ENCODE assay signal across 31 mouse cellular contexts in the genomic region with DNA sequence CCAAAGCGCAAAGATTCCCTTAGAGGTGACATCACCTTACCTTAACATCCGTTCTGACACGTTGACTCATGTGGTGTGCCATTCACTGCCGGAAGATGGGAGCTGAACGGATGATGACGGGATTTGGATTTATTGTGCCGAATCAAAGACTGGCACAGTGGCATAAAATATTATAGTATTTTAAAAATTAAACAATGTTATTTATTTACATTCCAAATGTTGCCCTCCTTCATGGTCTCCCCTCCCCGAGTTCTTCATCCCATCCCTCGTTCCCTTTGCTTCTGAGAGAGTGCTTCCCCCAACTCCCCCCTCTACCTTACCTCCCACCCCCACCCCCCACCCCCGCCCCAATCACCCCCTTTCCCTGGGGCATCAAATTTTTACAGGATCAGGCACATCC. TPM values are rescaled to one million over a fixed set of nuclear protein-coding genes. Genes with fewer than 3 reads are reported as not detected.
DNase-seq lines count a peak whose midpoint lies in the region; ATAC-seq and TF ChIP-seq lines count a peak whose summit lies in the region.
"Had no signal": no experiment of that assay in that cellular context is flagged by ENCODE, and none has a peak within 500 bp of the region (broad histone marks: within the 10 kb centered on the region; RNA-seq: fewer than 3 reads in every experiment).

A gene (minus strand): TSS at position 101 of the 400 bp plus-strand sequence.

- no peak within 1 kb of the TSS for H3K9ac ChIP-seq in limb, embryonic 12.5 days (replicated peaks)
- no peak within 1 kb of the TSS for H3K9ac ChIP-seq in embryonic facial prominence, embryonic 15.5 days
- no peak within 1 kb of the TSS for H3K9ac ChIP-seq in limb, embryonic 14.5 days (ENCODE audit: low read depth, low read length, severe bottlenecking)
- H3K9ac ChIP-seq: embryonic facial prominence, embryonic 12.5 days; forebrain, embryonic 12.5 days; forebrain, embryonic 15.5 days; heart, embryonic 13.5 days; hindbrain, embryonic 14.5 days had no signal

- no peak within 1 kb of the TSS for H3K4me2 ChIP-seq in limb, embryonic 12.5 days
- no peak within 1 kb of the TSS for H3K4me2 ChIP-seq in embryonic facial prominence, embryonic 15.5 days (replicated peaks)
- no peak within 1 kb of the TSS for H3K4me2 ChIP-seq in limb, embryonic 14.5 days (replicated peaks; ENCODE audit: low read depth, low read length, severe bottlenecking)
- H3K4me2 ChIP-seq: embryonic facial prominence, embryonic 12.5 days; forebrain, embryonic 12.5 days; forebrain, embryonic 15.5 days; heart, embryonic 13.5 days; hindbrain, embryonic 14.5 days had no signal

- no peak for DNase-seq in limb, embryonic 10.5 days (ENCODE audit: low spot score)
- no peak for DNase-seq in embryonic facial prominence, embryonic 10.5 days (ENCODE audit: low spot score)
- DNase-seq in limb, embryonic 14.5 days (ENCODE audit: low spot score): no peak
- no peak for DNase-seq in left cerebral cortex, postnatal 14 days (ENCODE audit: low spot score in 2 of 2)
- no peak for DNase-seq in kidney, adult 9 months
- DNase-seq in gastrocnemius, adult 8-10 months (ENCODE audit: low spot score in 2 of 2): no peak
- DNase-seq: adrenal gland, postnatal 10 days; adrenal gland, postnatal 36 days; B cell, adult 2 months; cerebellum, adult 9-10 months; gastrocnemius, postnatal 10 days; gastrocnemius, postnatal 36 days; heart, adult 2 months; heart, postnatal 14 days; heart, postnatal 4 days had no signal

- no peak within 1 kb of the TSS for H3K4me3 ChIP-seq in limb, embryonic 12.5 days (replicated peaks)
- H3K4me3 ChIP-seq in limb, embryonic 10.5 days: no peak within 1 kb of the TSS
- H3K4me3 ChIP-seq in embryonic facial prominence, embryonic 10.5 days: no peak within 1 kb of the TSS
- H3K4me3 ChIP-seq in embryonic facial prominence, embryonic 15.5 days (replicated peaks): no peak within 1 kb of the TSS
- H3K4me3 ChIP-seq in limb, embryonic 14.5 days (replicated peaks; ENCODE audit: low read length): no peak within 1 kb of the TSS
- H3K4me3 ChIP-seq: embryonic facial prominence, embryonic 12.5 days; forebrain, embryonic 12.5 days; forebrain, embryonic 15.5 days; heart, adult 2 months; heart, embryonic 10.5 days; heart, embryonic 13.5 days had no signal

- no peaks in the 10 kb centered on the region for H3K27me3 ChIP-seq in limb, embryonic 12.5 days
- no peaks in the 10 kb centered on the region for H3K27me3 ChIP-seq in limb, embryonic 10.5 days (ENCODE audit: low read depth, poor library complexity, severe bottlenecking)
- H3K27me3 ChIP-seq in embryonic facial prominence, embryonic 10.5 days (replicated peaks; ENCODE audit: low read depth, poor library complexity, severe bottlenecking): no peaks in the 10 kb centered on the region; the same call in 1 of the 2 replicates
- no peaks in the 10 kb centered on the region for H3K27me3 ChIP-seq in embryonic facial prominence, embryonic 15.5 days
- no peaks in the 10 kb centered on the region for H3K27me3 ChIP-seq in limb, embryonic 14.5 days (ENCODE audit: control insufficient read depth, insufficient read depth, low read length)
- H3K27me3 ChIP-seq: CH12.LX; embryonic facial prominence, embryonic 12.5 days; forebrain, embryonic 12.5 days; forebrain, embryonic 15.5 days had no signal

- 79% methylated on average over 10 of the region's 10 CpGs for WGBS in limb, embryonic 12.5 days
- 84% methylated on average over 10 of the region's 10 CpGs for WGBS in limb, embryonic 10.5 days
- WGBS in embryonic facial prominence, embryonic 10.5 days: 85% methylated on average over 10 of the region's 10 CpGs
- 62% methylated on average over 10 of the region's 10 CpGs for WGBS in embryonic facial prominence, embryonic 15.5 days
- WGBS in limb, embryonic 14.5 days: 78% methylated on average over 10 of the region's 10 CpGs

- no peak for ATAC-seq in limb, embryonic 12.5 days (ENCODE audit: insufficient number of reproducible peaks, insufficient read depth, low FRiP score, low TSS enrichment, low read depth)
- no peak for ATAC-seq in embryonic facial prominence, embryonic 15.5 days (ENCODE audit: insufficient number of reproducible peaks, low FRiP score, low TSS enrichment, low read depth)
- no peak for ATAC-seq in limb, embryonic 14.5 days (ENCODE audit: low FRiP score, low read depth)
- ATAC-seq: forebrain, embryonic 15.5 days; hindbrain, postnatal 0 days; inflammation-experienced regulatory T-cells, adult 6 months had no signal

- intact Hi-C loops in left cerebral cortex, postnatal 14 days (cut with DNase I): loop anchor here (2.0 to 10.0 kb wide), 2 partner anchors 236 to 276 kb away; no protein-coding TSS in a partner anchor

- H3K27ac ChIP-seq in limb, embryonic 12.5 days: 0 out of 2 replicates have a peak within 1 kb of the TSS, but pooled peaks have one; percentile 18
- no peak within 1 kb of the TSS; the same call in 1 of the 2 replicates for H3K27ac ChIP-seq in limb, embryonic 10.5 days
- peak within 1 kb of the TSS; percentile 19; the same call in 1 of the 2 replicates for H3K27ac ChIP-seq in embryonic facial prominence, embryonic 10.5 days (replicated peaks)
- H3K27ac ChIP-seq in embryonic facial prominence, embryonic 15.5 days (replicated peaks): peak within 1 kb of the TSS; percentile 1; the same call in 1 of the 2 replicates
- H3K27ac ChIP-seq in limb, embryonic 14.5 days (replicated peaks; ENCODE audit: low read depth, low read length): peak within 1 kb of the TSS; percentile 46; the same call in 1 of the 2 replicates
- H3K27ac ChIP-seq: embryonic facial prominence, embryonic 12.5 days; forebrain, embryonic 12.5 days; forebrain, embryonic 15.5 days; heart, adult 2 months; heart, embryonic 10.5 days; heart, embryonic 13.5 days; hindbrain, embryonic 14.5 days; hindbrain, postnatal 0 days had no signal

- TF ChIP-seq POLR2A in limb, embryonic 14.5 days (IDR thresholded peaks at IDR 0.05; ENCODE audit: borderline replicate concordance, extremely low read depth, insufficient read depth, insufficient read length): no peak

- no peaks in the 10 kb centered on the region for H3K9me3 ChIP-seq in limb, embryonic 12.5 days
- no peaks in the 10 kb centered on the region for H3K9me3 ChIP-seq in limb, embryonic 10.5 days (replicated peaks)
- no peaks in the 10 kb centered on the region for H3K9me3 ChIP-seq in embryonic facial prominence, embryonic 10.5 days
- H3K9me3 ChIP-seq in embryonic facial prominence, embryonic 15.5 days (replicated peaks): no peaks in the 10 kb centered on the region
- no peaks in the 10 kb centered on the region for H3K9me3 ChIP-seq in limb, embryonic 14.5 days (ENCODE audit: control insufficient read depth, low read length)
- H3K9me3 ChIP-seq: embryonic facial prominence, embryonic 12.5 days; forebrain, embryonic 12.5 days; forebrain, embryonic 15.5 days; heart, embryonic 10.5 days; heart, embryonic 13.5 days had no signal

- peaks cover 39% of the 10 kb centered on the region for H3K4me1 ChIP-seq in limb, embryonic 12.5 days (replicated peaks)
- peaks cover 58% of the 10 kb centered on the region for H3K4me1 ChIP-seq in limb, embryonic 10.5 days
- peaks cover 37% of the 10 kb centered on the region for H3K4me1 ChIP-seq in embryonic facial prominence, embryonic 10.5 days
- peaks cover 30% of the 10 kb centered on the region for H3K4me1 ChIP-seq in embryonic facial prominence, embryonic 15.5 days
- peaks cover 19% of the 10 kb centered on the region for H3K4me1 ChIP-seq in limb, embryonic 14.5 days (ENCODE audit: control insufficient read depth, insufficient read depth, low read length)
- H3K4me1 ChIP-seq: forebrain, embryonic 15.5 days had no signal

- H3K36me3 ChIP-seq in limb, embryonic 12.5 days: no peaks in the 10 kb centered on the region
- no peaks in the 10 kb centered on the region for H3K36me3 ChIP-seq in limb, embryonic 10.5 days
- H3K36me3 ChIP-seq in embryonic facial prominence, embryonic 10.5 days (replicated peaks): no peaks in the 10 kb centered on the region
- no peaks in the 10 kb centered on the region for H3K36me3 ChIP-seq in embryonic facial prominence, embryonic 15.5 days
- H3K36me3 ChIP-seq in limb, embryonic 14.5 days (ENCODE audit: control insufficient read depth, insufficient read depth, low read length): no peaks in the 10 kb centered on the region
- H3K36me3 ChIP-seq: embryonic facial prominence, embryonic 12.5 days; forebrain, embryonic 12.5 days; forebrain, embryonic 15.5 days; heart, embryonic 10.5 days; heart, embryonic 13.5 days had no signal

RNA-seq across cellular contexts. Expression of the gene that starts here (rescaled TPM):
- polyA plus RNA-seq in limb, embryonic 12.5 days (2016; fragmentation: Nextera tagmentation; extraction: Ambion mirVana): 2.3 and 3.1 TPM in 2 replicates
- 0.11 and 0.33 TPM in 2 replicates for polyA plus RNA-seq in limb, embryonic 10.5 days (2016; fragmentation: Nextera tagmentation; extraction: Ambion mirVana)
- polyA plus RNA-seq in embryonic facial prominence, embryonic 10.5 days (2016; fragmentation: Nextera tagmentation; extraction: Ambion mirVana): 0.21 and 0.51 TPM in 2 replicates
- polyA plus RNA-seq in embryonic facial prominence, embryonic 15.5 days (2015; fragmentation: Nextera tagmentation; extraction: Ambion mirVana): 1.2 and 1.4 TPM in 2 replicates
- polyA plus RNA-seq in limb, embryonic 14.5 days (2012; rRNA removed): 2.3 and 2.7 TPM in 2 replicates
- 1.8 and 2.1 TPM in 2 replicates for polyA plus RNA-seq in limb, embryonic 14.5 days (2014; fragmentation: Nextera tagmentation; extraction: Ambion mirVana)
- total RNA-seq in left cerebral cortex, postnatal 14 days (2021): not detected
- total RNA-seq in gastrocnemius, adult 8-10 months (2022): not detected
- total RNA-seq: adrenal gland, adult 18-20 months; adrenal gland, postnatal 10 days; adrenal gland, postnatal 36 days; gastrocnemius, postnatal 10 days; gastrocnemius, postnatal 36 days; granulocyte monocyte progenitor cell, adult 5-6 weeks; heart, adult 2 months; heart, postnatal 14 days; heart, postnatal 4 days; hindbrain, postnatal 0 days; MEL had no signal
- polyA plus RNA-seq: forebrain, embryonic 15.5 days; heart, adult 2 months; heart, embryonic 13.5 days; heart, embryonic 16.5 days; hindbrain, embryonic 11.5 days; hindbrain, embryonic 14.5 days; hindbrain, postnatal 0 days; inflammation-experienced regulatory T-cells, adult 6 months had no signal
